Mouse (Mus musculus): ENCODE results near the gene Clcnkb.

Clcnkb gene

GRCm38 (mm10) chr4:141433191-141433590, 17.4 kb upstream of the Clcnkb start:
- no peak for DNase-seq (ENCODE audit: low spot score in 2 of 2)

- no peak for DNase-seq (ENCODE audit: low spot score in 2 of 2)
These were observed 16.9 kb upstream of the Clcnkb start for GRCm38 (mm10) chr4:141432666-141433065.

GRCm38 (mm10) chr4:141430997-141431396, 15.2 kb upstream of the Clcnkb start:
- peak; percentile 34 to 76 for DNase-seq (ENCODE audit: low spot score in 2 of 2)

- DNase-seq (ENCODE audit: low spot score in 2 of 2) = no peak
These were observed 14.0 kb upstream of the Clcnkb start for GRCm38 (mm10) chr4:141429847-141430246.

GRCm38 (mm10) chr4:141429381-141429780, 13.6 kb upstream of the Clcnkb start:
- no peak for DNase-seq (ENCODE audit: low spot score in 2 of 2)

- DNase-seq (ENCODE audit: low spot score in 2 of 2) = no peak
These were observed 12.1 kb upstream of the Clcnkb start for GRCm38 (mm10) chr4:141427921-141428320.

- no peak for DNase-seq (ENCODE audit: low spot score in 2 of 2)
These were observed 11.3 kb upstream of the Clcnkb start for GRCm38 (mm10) chr4:141426796-141427745.

GRCm38 (mm10) chr4:141425484-141426479, 10.0 kb upstream of the Clcnkb start:
- peak; percentile 17 to 26 for DNase-seq (ENCODE audit: low spot score in 2 of 2)

GRCm38 (mm10) chr4:141423691-141424431, 8.0 kb upstream of the Clcnkb start:
- DNase-seq (ENCODE audit: low spot score in 2 of 2) = no peak

- no peak for DNase-seq (ENCODE audit: low spot score in 2 of 2)
These were observed 7.5 kb upstream of the Clcnkb start for GRCm38 (mm10) chr4:141423288-141423687.

- DNase-seq (ENCODE audit: low spot score in 2 of 2) = no peak
These were observed 7.0 kb upstream of the Clcnkb start for GRCm38 (mm10) chr4:141422841-141423240.

- DNase-seq (ENCODE audit: low spot score in 2 of 2) = no peak
These were observed 5.6 kb upstream of the Clcnkb start for GRCm38 (mm10) chr4:141421423-141421822.

- DNase-seq (ENCODE audit: low spot score in 2 of 2) = no peak
These were observed 5.1 kb upstream of the Clcnkb start for GRCm38 (mm10) chr4:141420886-141421285.

- DNase-seq (ENCODE audit: low spot score in 2 of 2) = no peak
These were observed 4.5 kb upstream of the Clcnkb start, which contains the start of gene Hspb7 for GRCm38 (mm10) chr4:141420192-141420829. Gene Hspb7 (plus strand): TSS chr4:141420779.

GRCm38 (mm10) chr4:141419398-141420191, 3.8 kb upstream of the Clcnkb start:
- no peak for DNase-seq (ENCODE audit: low spot score in 2 of 2)

GRCm38 (mm10) chr4:141411430-141411992, 4.3 kb downstream of the Clcnkb start:
- no peak for DNase-seq (ENCODE audit: low spot score in 2 of 2)

GRCm38 (mm10) chr4:141408577-141408976, 7.2 kb downstream of the Clcnkb start:
- DNase-seq (ENCODE audit: low spot score in 2 of 2) = no peak

GRCm38 (mm10) chr4:141406516-141407299, 9.1 kb downstream of the Clcnkb start:
- peak; percentile 25 to 48 for DNase-seq (ENCODE audit: low spot score in 2 of 2)

GRCm38 (mm10) chr4:141405314-141405622, 10.5 kb downstream of the Clcnkb start:
- DNase-seq (ENCODE audit: low spot score in 2 of 2) = no peak
